Mouse (Mus musculus): ENCODE results near the gene Mak.

DNA sequence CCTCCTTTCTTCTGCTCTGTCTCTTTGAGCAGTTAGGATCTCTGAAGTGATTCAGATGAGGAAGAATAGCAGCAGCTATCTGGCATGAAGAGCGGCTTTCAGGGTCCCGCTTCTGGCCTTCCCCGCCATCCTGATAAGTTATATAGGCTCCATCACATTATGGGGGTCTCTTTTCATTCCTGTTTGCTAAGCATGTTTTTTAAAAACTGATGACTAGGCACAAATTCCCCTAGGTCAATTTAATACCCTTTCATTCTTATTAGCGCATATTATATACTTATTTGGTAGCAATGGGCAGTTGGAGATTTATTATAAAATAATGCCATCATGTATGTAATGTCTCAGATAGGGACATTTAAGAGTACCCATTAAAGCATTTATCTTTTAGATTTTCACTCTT lies 11.9 kb downstream of the Mak start:
- TF ChIP-seq CTCF (IDR thresholded peaks at IDR 0.05) (no peak), EP300 (IDR thresholded peaks at IDR 0.05) (no peak)
